Mouse (Mus musculus): Measurements from ENCODE around the gene Stard10. TPM values are rescaled to one million over a fixed set of nuclear protein-coding genes. Genes with fewer than 3 reads are reported as not detected.
A peak's percentile ranks its signal among the peaks of the same experiment; 100 is the strongest.

The Stard10 gene
- polyA plus RNA-seq, 1 experiment: 58.2 TPM

GRCm38 (mm10) chr7:101347767-101348270, 30.9 kb downstream of the Stard10 start, which contains the start of gene Arap1:
Gene Arap1 (plus strand): TSS chr7:101348067.
- H3K9ac ChIP-seq (ENCODE audit: low read depth, poor library complexity, severe bottlenecking): peak within 1 kb of the TSS; percentile 50
- H3K27ac ChIP-seq (ENCODE audit: insufficient read depth, low read length): peak within 1 kb of the TSS; percentile 4; the same call in 1 of the 2 replicates
- no peaks in the 10 kb centered on the region for H3K27me3 ChIP-seq (ENCODE audit: control insufficient read depth, insufficient read depth, low read length, poor library complexity, severe bottlenecking)
- TF ChIP-seq POLR2A (IDR thresholded peaks at IDR 0.05; ENCODE audit: insufficient read depth, low read length): peak; percentile 53
- TF ChIP-seq CTCF (IDR thresholded peaks at IDR 0.05; ENCODE audit: low read depth, low read length): no peak
- H3K36me3 ChIP-seq (ENCODE audit: control insufficient read depth, insufficient read depth, low read length, poor library complexity, severe bottlenecking): no peaks in the 10 kb centered on the region
- peaks cover 7% of the 10 kb centered on the region for H3K4me1 ChIP-seq (ENCODE audit: control insufficient read depth, insufficient read depth, low read length)
- no peaks in the 10 kb centered on the region for H3K9me3 ChIP-seq (replicated peaks; ENCODE audit: control insufficient read depth, insufficient read depth, low read length, poor library complexity, severe bottlenecking)
- H3K4me3 ChIP-seq (ENCODE audit: low read depth, low read length): peak within 1 kb of the TSS; percentile 82

DNA sequence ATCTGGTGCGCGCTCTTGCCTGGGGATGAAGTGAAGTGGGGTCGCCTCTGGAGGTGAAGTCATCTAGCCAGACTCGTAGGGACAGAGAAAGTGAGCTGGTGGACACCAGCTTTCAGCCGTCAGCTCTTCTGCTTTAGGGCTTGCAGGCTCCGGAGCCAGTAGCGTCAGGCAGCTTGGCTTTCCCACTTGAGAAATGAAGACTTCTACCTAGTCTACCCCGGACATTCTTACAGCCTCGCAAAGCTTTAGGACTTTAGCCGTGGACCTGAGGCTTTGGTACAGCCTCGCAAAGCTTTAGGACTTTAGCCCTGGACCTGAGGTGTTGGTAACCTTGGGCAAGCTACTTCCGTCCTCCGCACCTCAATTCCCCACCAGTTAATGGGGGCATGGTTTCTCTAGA, 31.4 kb downstream of the Stard10 start:
- no peaks in the 10 kb centered on the region for H3K27me3 ChIP-seq (ENCODE audit: control insufficient read depth, insufficient read depth, low read length, poor library complexity, severe bottlenecking)
- peak overlapping the region; percentile 50 for H3K9ac ChIP-seq (ENCODE audit: low read depth, poor library complexity, severe bottlenecking)
- H3K4me1 ChIP-seq (ENCODE audit: control insufficient read depth, insufficient read depth, low read length): peaks cover 7% of the 10 kb centered on the region
- H3K36me3 ChIP-seq (ENCODE audit: control insufficient read depth, insufficient read depth, low read length, poor library complexity, severe bottlenecking): no peaks in the 10 kb centered on the region
- no peaks in the 10 kb centered on the region for H3K9me3 ChIP-seq (replicated peaks; ENCODE audit: control insufficient read depth, insufficient read depth, low read length, poor library complexity, severe bottlenecking)
- H3K27ac ChIP-seq (ENCODE audit: insufficient read depth, low read length): no peak overlapping the region
- no peak for TF ChIP-seq EP300 (IDR thresholded peaks at IDR 0.05; ENCODE audit: insufficient read depth, low read depth, low read length)
- TF ChIP-seq POLR2A (IDR thresholded peaks at IDR 0.05; ENCODE audit: insufficient read depth, low read length): no peak
- TF ChIP-seq CTCF (IDR thresholded peaks at IDR 0.05; ENCODE audit: low read depth, low read length): no peak
- peak overlapping the region; percentile 82 for H3K4me3 ChIP-seq (ENCODE audit: low read depth, low read length)

- TF ChIP-seq CTCF (IDR thresholded peaks at IDR 0.05; ENCODE audit: low read depth, low read length) (no peak), EP300 (IDR thresholded peaks at IDR 0.05; ENCODE audit: insufficient read depth, low read depth, low read length) (no peak), POLR2A (IDR thresholded peaks at IDR 0.05; ENCODE audit: insufficient read depth, low read length) (no peak)
- H3K36me3 ChIP-seq (ENCODE audit: control insufficient read depth, insufficient read depth, low read length, poor library complexity, severe bottlenecking): no peaks in the 10 kb centered on the region
- H3K4me1 ChIP-seq (ENCODE audit: control insufficient read depth, insufficient read depth, low read length): peaks cover 7% of the 10 kb centered on the region
- no peak overlapping the region for H3K9ac ChIP-seq (ENCODE audit: low read depth, poor library complexity, severe bottlenecking)
- H3K4me3 ChIP-seq (ENCODE audit: low read depth, low read length): no peak overlapping the region
- H3K9me3 ChIP-seq (replicated peaks; ENCODE audit: control insufficient read depth, insufficient read depth, low read length, poor library complexity, severe bottlenecking): no peaks in the 10 kb centered on the region
- no peaks in the 10 kb centered on the region for H3K27me3 ChIP-seq (ENCODE audit: control insufficient read depth, insufficient read depth, low read length, poor library complexity, severe bottlenecking)
- no peak overlapping the region for H3K27ac ChIP-seq (ENCODE audit: insufficient read depth, low read length)
Observed at GRCm38 (mm10) chr7:101349861-101350260, 33.0 kb downstream of the Stard10 start.

GRCm38 (mm10) chr7:101352404-101352803, 35.5 kb downstream of the Stard10 start:
- no peaks in the 10 kb centered on the region for H3K9me3 ChIP-seq (replicated peaks; ENCODE audit: control insufficient read depth, insufficient read depth, low read length, poor library complexity, severe bottlenecking)
- no peaks in the 10 kb centered on the region for H3K27me3 ChIP-seq (ENCODE audit: control insufficient read depth, insufficient read depth, low read length, poor library complexity, severe bottlenecking)

GRCm38 (mm10) chr7:101354423-101354822, 37.5 kb downstream of the Stard10 start:
- H3K9me3 ChIP-seq (replicated peaks; ENCODE audit: control insufficient read depth, insufficient read depth, low read length, poor library complexity, severe bottlenecking): no peaks in the 10 kb centered on the region
- H3K27me3 ChIP-seq (ENCODE audit: control insufficient read depth, insufficient read depth, low read length, poor library complexity, severe bottlenecking): no peaks in the 10 kb centered on the region
- no peak overlapping the region for H3K9ac ChIP-seq (ENCODE audit: low read depth, poor library complexity, severe bottlenecking)
- H3K4me3 ChIP-seq (ENCODE audit: low read depth, low read length): no peak overlapping the region
- H3K27ac ChIP-seq (ENCODE audit: insufficient read depth, low read length): no peak overlapping the region
- no peaks in the 10 kb centered on the region for H3K36me3 ChIP-seq (ENCODE audit: control insufficient read depth, insufficient read depth, low read length, poor library complexity, severe bottlenecking)
- peaks cover 4% of the 10 kb centered on the region for H3K4me1 ChIP-seq (ENCODE audit: control insufficient read depth, insufficient read depth, low read length)
- no peak for TF ChIP-seq POLR2A (IDR thresholded peaks at IDR 0.05; ENCODE audit: insufficient read depth, low read length)
- TF ChIP-seq EP300 (IDR thresholded peaks at IDR 0.05; ENCODE audit: insufficient read depth, low read depth, low read length): no peak

More at GRCm38 (mm10) chr7:101352404-101352803, 35.5 kb downstream of the Stard10 start:
- H3K4me1 ChIP-seq (ENCODE audit: control insufficient read depth, insufficient read depth, low read length): peaks cover 2% of the 10 kb centered on the region
- H3K27ac ChIP-seq (ENCODE audit: insufficient read depth, low read length): no peak overlapping the region
- no peak overlapping the region for H3K4me3 ChIP-seq (ENCODE audit: low read depth, low read length)
- no peak overlapping the region for H3K9ac ChIP-seq (ENCODE audit: low read depth, poor library complexity, severe bottlenecking)
- no peaks in the 10 kb centered on the region for H3K36me3 ChIP-seq (ENCODE audit: control insufficient read depth, insufficient read depth, low read length, poor library complexity, severe bottlenecking)
- TF ChIP-seq CTCF (IDR thresholded peaks at IDR 0.05; ENCODE audit: low read depth, low read length) (no peak), EP300 (IDR thresholded peaks at IDR 0.05; ENCODE audit: insufficient read depth, low read depth, low read length) (no peak), POLR2A (IDR thresholded peaks at IDR 0.05; ENCODE audit: insufficient read depth, low read length) (no peak)

- H3K27me3 ChIP-seq (ENCODE audit: control insufficient read depth, insufficient read depth, low read length, poor library complexity, severe bottlenecking): no peaks in the 10 kb centered on the region
- H3K4me3 ChIP-seq (ENCODE audit: low read depth, low read length): no peak overlapping the region
Observed at GRCm38 (mm10) chr7:101355551-101356100, 38.7 kb downstream of the Stard10 start.

More at GRCm38 (mm10) chr7:101355551-101356100, 38.7 kb downstream of the Stard10 start:
- no peaks in the 10 kb centered on the region for H3K36me3 ChIP-seq (ENCODE audit: control insufficient read depth, insufficient read depth, low read length, poor library complexity, severe bottlenecking)
- TF ChIP-seq CTCF (IDR thresholded peaks at IDR 0.05; ENCODE audit: low read depth, low read length) (no peak), POLR2A (IDR thresholded peaks at IDR 0.05; ENCODE audit: insufficient read depth, low read length) (no peak), EP300 (IDR thresholded peaks at IDR 0.05; ENCODE audit: insufficient read depth, low read depth, low read length) (no peak)
- H3K27ac ChIP-seq (ENCODE audit: insufficient read depth, low read length): no peak overlapping the region
- H3K9me3 ChIP-seq (replicated peaks; ENCODE audit: control insufficient read depth, insufficient read depth, low read length, poor library complexity, severe bottlenecking): no peaks in the 10 kb centered on the region
- peaks cover 4% of the 10 kb centered on the region for H3K4me1 ChIP-seq (ENCODE audit: control insufficient read depth, insufficient read depth, low read length)
- H3K9ac ChIP-seq (ENCODE audit: low read depth, poor library complexity, severe bottlenecking): no peak overlapping the region
